Mouse (Mus musculus): ENCODE data around the gene Zfp296. TPM values are rescaled to one million over a fixed set of nuclear protein-coding genes. Genes with fewer than 3 reads are reported as not detected.

Gene Zfp296
- polyA plus RNA-seq, 1 experiment from 2014 or later: not detected

- Histone ChIP-seq H3K27me3 (replicated peaks; ENCODE audit: control insufficient read depth, insufficient read depth, low read length) (no peaks in the 10 kb centered on the region), H3K4me1 (replicated peaks; ENCODE audit: control insufficient read depth, insufficient read depth, low read length) (peaks cover 43% of the 10 kb centered on the region), H3K9me3 (ENCODE audit: control insufficient read depth, low read length) (0 out of 2 replicates have a peak, but pooled peaks cover 3% of the 10 kb centered on the region), H3K4me2 (ENCODE audit: low read length) (peak overlapping the region; percentile 97), H3K27ac (ENCODE audit: low read length) (peak overlapping the region; percentile 96), H3K9ac (replicated peaks; ENCODE audit: low read depth, low read length) (peak overlapping the region; percentile 92), H3K36me3 (ENCODE audit: control insufficient read depth, insufficient read depth) (peaks cover 12% of the 10 kb centered on the region), H3K4me3 (replicated peaks; ENCODE audit: low read length) (peak overlapping the region; percentile 98)
- ATAC-seq: no peak
- 0% methylated on average over 11 of the region's 11 CpGs for WGBS
These were observed 15.7 kb upstream of the Zfp296 start for GRCm38 (mm10) chr7:19561431-19561764.

- no peaks in the 10 kb centered on the region for H3K27me3 ChIP-seq (replicated peaks; ENCODE audit: control insufficient read depth, insufficient read depth, low read length)
- H3K4me1 ChIP-seq (replicated peaks; ENCODE audit: control insufficient read depth, insufficient read depth, low read length): peaks cover 43% of the 10 kb centered on the region
- H3K4me2 ChIP-seq (ENCODE audit: low read length): peak overlapping the region; percentile 97
- peak overlapping the region; percentile 98 for H3K4me3 ChIP-seq (replicated peaks; ENCODE audit: low read length)
- H3K9me3 ChIP-seq (ENCODE audit: control insufficient read depth, low read length): 0 out of 2 replicates have a peak, but pooled peaks cover 3% of the 10 kb centered on the region
- H3K9ac ChIP-seq (replicated peaks; ENCODE audit: low read depth, low read length): peak overlapping the region; percentile 92
- WGBS: under 1% methylated on average over 102 of the region's 102 CpGs
- peaks cover 12% of the 10 kb centered on the region for H3K36me3 ChIP-seq (ENCODE audit: control insufficient read depth, insufficient read depth)
- peak; percentile 91 for ATAC-seq
- peak overlapping the region; percentile 96 for H3K27ac ChIP-seq (ENCODE audit: low read length)
These were observed 15.1 kb upstream of the Zfp296 start for GRCm38 (mm10) chr7:19561765-19562642.

- H3K4me3 ChIP-seq (replicated peaks; ENCODE audit: low read length): peak within 1 kb of the TSS; percentile 98
- 1% methylated on average over 19 of the region's 19 CpGs for WGBS
- no peaks in the 10 kb centered on the region for H3K27me3 ChIP-seq (replicated peaks; ENCODE audit: control insufficient read depth, insufficient read depth, low read length)
- H3K27ac ChIP-seq (ENCODE audit: low read length): peak within 1 kb of the TSS; percentile 96
- H3K4me1 ChIP-seq (replicated peaks; ENCODE audit: control insufficient read depth, insufficient read depth, low read length): peaks cover 38% of the 10 kb centered on the region
- peak within 1 kb of the TSS; percentile 97 for H3K4me2 ChIP-seq (ENCODE audit: low read length)
- peak; percentile 29; the same call in 1 of the 2 replicates for ATAC-seq
- peak within 1 kb of the TSS; percentile 92 for H3K9ac ChIP-seq (replicated peaks; ENCODE audit: low read depth, low read length)
- H3K9me3 ChIP-seq (ENCODE audit: control insufficient read depth, low read length): 0 out of 2 replicates have a peak, but pooled peaks cover 3% of the 10 kb centered on the region
- H3K36me3 ChIP-seq (ENCODE audit: control insufficient read depth, insufficient read depth): peaks cover 12% of the 10 kb centered on the region
These were observed 14.3 kb upstream of the Zfp296 start, which contains the start of gene Ppp1r37 for GRCm38 (mm10) chr7:19562643-19563410. Gene Ppp1r37 (minus strand): TSS chr7:19563076.

GRCm38 (mm10) chr7:19563884-19564283 lies 13.2 kb upstream of the Zfp296 start:
- no peak for ATAC-seq

GRCm38 (mm10) chr7:19564455-19564854 lies 12.6 kb upstream of the Zfp296 start:
- Histone ChIP-seq H3K4me1 (replicated peaks; ENCODE audit: control insufficient read depth, insufficient read depth, low read length) (peaks cover 27% of the 10 kb centered on the region), H3K9ac (replicated peaks; ENCODE audit: low read depth, low read length) (no peak overlapping the region), H3K27me3 (replicated peaks; ENCODE audit: control insufficient read depth, insufficient read depth, low read length) (no peaks in the 10 kb centered on the region), H3K4me3 (replicated peaks; ENCODE audit: low read length) (no peak overlapping the region), H3K9me3 (ENCODE audit: control insufficient read depth, low read length) (0 out of 2 replicates have a peak, but pooled peaks cover 3% of the 10 kb centered on the region), H3K36me3 (ENCODE audit: control insufficient read depth, insufficient read depth) (peaks cover 12% of the 10 kb centered on the region), H3K4me2 (ENCODE audit: low read length) (no peak overlapping the region), H3K27ac (ENCODE audit: low read length) (no peak overlapping the region)
- 91% methylated on average over 4 of the region's 4 CpGs for WGBS
- no peak for ATAC-seq

More at GRCm38 (mm10) chr7:19563884-19564283, 13.2 kb upstream of the Zfp296 start:
- no peak overlapping the region for H3K27ac ChIP-seq (ENCODE audit: low read length)
- H3K4me2 ChIP-seq (ENCODE audit: low read length): no peak overlapping the region
- H3K36me3 ChIP-seq (ENCODE audit: control insufficient read depth, insufficient read depth): peaks cover 12% of the 10 kb centered on the region
- H3K27me3 ChIP-seq (replicated peaks; ENCODE audit: control insufficient read depth, insufficient read depth, low read length): no peaks in the 10 kb centered on the region
- H3K4me1 ChIP-seq (replicated peaks; ENCODE audit: control insufficient read depth, insufficient read depth, low read length): peaks cover 32% of the 10 kb centered on the region
- H3K9ac ChIP-seq (replicated peaks; ENCODE audit: low read depth, low read length): no peak overlapping the region
- 92% methylated on average over 3 of the region's 3 CpGs for WGBS
- no peak overlapping the region for H3K4me3 ChIP-seq (replicated peaks; ENCODE audit: low read length)
- 0 out of 2 replicates have a peak, but pooled peaks cover 3% of the 10 kb centered on the region for H3K9me3 ChIP-seq (ENCODE audit: control insufficient read depth, low read length)

- Histone ChIP-seq H3K4me2 (ENCODE audit: low read length) (no peak overlapping the region), H3K27ac (ENCODE audit: low read length) (no peak overlapping the region), H3K36me3 (ENCODE audit: control insufficient read depth, insufficient read depth) (peaks cover 12% of the 10 kb centered on the region), H3K9ac (replicated peaks; ENCODE audit: low read depth, low read length) (no peak overlapping the region), H3K4me1 (replicated peaks; ENCODE audit: control insufficient read depth, insufficient read depth, low read length) (peaks cover 13% of the 10 kb centered on the region), H3K4me3 (replicated peaks; ENCODE audit: low read length) (no peak overlapping the region), H3K27me3 (replicated peaks; ENCODE audit: control insufficient read depth, insufficient read depth, low read length) (no peaks in the 10 kb centered on the region), H3K9me3 (ENCODE audit: control insufficient read depth, low read length) (0 out of 2 replicates have a peak, but pooled peaks cover 3% of the 10 kb centered on the region)
- ATAC-seq: no peak
- WGBS: 98% methylated on average over 2 of the region's 2 CpGs
These were observed 11.3 kb upstream of the Zfp296 start for GRCm38 (mm10) chr7:19565803-19566202.

GRCm38 (mm10) chr7:19567426-19567825 lies 9.7 kb upstream of the Zfp296 start:
- Histone ChIP-seq H3K36me3 (ENCODE audit: control insufficient read depth, insufficient read depth) (peaks cover 12% of the 10 kb centered on the region), H3K4me2 (ENCODE audit: low read length) (no peak overlapping the region), H3K27me3 (replicated peaks; ENCODE audit: control insufficient read depth, insufficient read depth, low read length) (no peaks in the 10 kb centered on the region), H3K4me3 (replicated peaks; ENCODE audit: low read length) (no peak overlapping the region), H3K4me1 (replicated peaks; ENCODE audit: control insufficient read depth, insufficient read depth, low read length) (peaks cover 15% of the 10 kb centered on the region), H3K9me3 (ENCODE audit: control insufficient read depth, low read length) (0 out of 2 replicates have a peak, but pooled peaks cover 3% of the 10 kb centered on the region), H3K9ac (replicated peaks; ENCODE audit: low read depth, low read length) (no peak overlapping the region), H3K27ac (ENCODE audit: low read length) (no peak overlapping the region)
- 93% methylated on average over 8 of the region's 8 CpGs for WGBS
- no peak for ATAC-seq

- H3K9me3 ChIP-seq (ENCODE audit: control insufficient read depth, low read length): no peaks in the 10 kb centered on the region
- no peaks in the 10 kb centered on the region for H3K27me3 ChIP-seq (replicated peaks; ENCODE audit: control insufficient read depth, insufficient read depth, low read length)
- H3K36me3 ChIP-seq (ENCODE audit: control insufficient read depth, insufficient read depth): peaks cover 7% of the 10 kb centered on the region
- H3K4me3 ChIP-seq (replicated peaks; ENCODE audit: low read length): no peak overlapping the region
- no peak for ATAC-seq
- H3K9ac ChIP-seq (replicated peaks; ENCODE audit: low read depth, low read length): no peak overlapping the region
- H3K4me2 ChIP-seq (ENCODE audit: low read length): no peak overlapping the region
- H3K4me1 ChIP-seq (replicated peaks; ENCODE audit: control insufficient read depth, insufficient read depth, low read length): peaks cover 17% of the 10 kb centered on the region
- 90% methylated on average over 3 of the region's 3 CpGs for WGBS
- no peak overlapping the region for H3K27ac ChIP-seq (ENCODE audit: low read length)
These were observed 7.4 kb upstream of the Zfp296 start for GRCm38 (mm10) chr7:19569647-19570046.

Data from forebrain, embryonic 16.5 days (tissue).